Mouse (Mus musculus) olfactory bulb, adult 2 months (tissue): ENCODE measurements at regions not wholly inside any gene's neighbourhood (a gene's known extent, or its start where the extent isn't known, plus 50 kb on each side); places are given as distances from the start of the nearest gene placed in this dataset.

Experiments used
- H3K27ac ChIP-seq: fragments of 200-500 bp; 2 replicates; pipeline ENCODE4 v1.5.1; 2012; ENCODE audit warnings: low read depth, low read length; ENCODE audit not compliant: insufficient read depth
- H3K4me1 ChIP-seq: fragments of 200-500 bp; 2 replicates; pipeline ENCODE4 v1.6.1; 2012; ENCODE audit warnings: low read length; ENCODE audit not compliant: control insufficient read depth, insufficient read depth
- H3K4me3 ChIP-seq: fragments of 200-500 bp; 2 replicates; pipeline ENCODE4 v1.5.1; 2012; ENCODE audit warnings: mild to moderate bottlenecking, low read depth, low read length, moderate library complexity; ENCODE audit not compliant: insufficient read depth
- CTCF ChIP-seq: fragments of 200-500 bp; IDR thresholded peaks from 2 replicates; pipeline ENCODE4 v1.5.1; 2012; ENCODE audit warnings: low read depth, mild to moderate bottlenecking, low read length, moderate library complexity; ENCODE audit not compliant: insufficient read depth
- POLR2A ChIP-seq: fragments of 200-500 bp; IDR thresholded peaks from 2 replicates; pipeline ENCODE4 v1.6.1; 2012; ENCODE audit warnings: mild to moderate bottlenecking, low read depth, low read length, moderate library complexity; ENCODE audit not compliant: insufficient read depth
- WGBS: fragments of 180-500 bp; shearing (Covaris S2); methylation state at CpG from one replicate; pipeline ENCODE4 v1.1.7; 2018; 5-methylcytosine and 5-hydroxymethylcytosine counted together

GRCm38 (mm10) chr15:62400984-62401609 is 1443.9 kb downstream of the Gsdmc2 start:
- 86% methylated on average over 4 of the region's 4 CpGs for WGBS
- Histone ChIP-seq H3K4me1 (no peaks in the 10 kb centered on the region), H3K27ac (no peak overlapping the region), H3K4me3 (no peak overlapping the region)
- TF ChIP-seq CTCF (no peak), POLR2A (no peak)

DNA sequence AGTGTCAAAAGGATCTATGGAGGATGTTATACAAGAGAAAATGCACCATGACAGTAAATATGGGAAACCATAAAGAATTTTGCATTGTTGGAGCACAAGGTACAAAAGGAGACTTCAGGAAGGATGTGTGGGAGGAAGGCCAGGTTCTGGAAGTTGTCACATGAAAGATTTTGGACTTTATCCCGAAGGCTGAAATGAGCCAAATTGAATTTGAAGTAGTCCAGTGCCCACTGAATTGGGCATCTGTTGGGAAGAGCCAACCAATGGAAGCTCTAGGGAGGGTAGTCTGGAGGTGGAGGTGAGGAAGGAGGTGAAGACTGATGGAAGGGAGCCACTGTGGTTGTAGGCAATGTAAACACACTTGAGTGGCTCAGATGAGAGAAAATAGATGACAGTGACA is 1445.6 kb downstream of the Gsdmc2 start:
- H3K4me1 ChIP-seq, result no peaks in the 10 kb centered on the region
- H3K4me3 ChIP-seq, result no peak overlapping the region
- WGBS, result 89% methylated on average over 1 of the region's 1 CpGs
- no peak overlapping the region for H3K27ac ChIP-seq
- no peak for TF ChIP-seq POLR2A
- TF ChIP-seq CTCF, result no peak

- 81% methylated on average over 7 of the region's 7 CpGs for WGBS
- H3K4me3 ChIP-seq, result no peak overlapping the region
- H3K27ac ChIP-seq, result no peak overlapping the region
- H3K4me1 ChIP-seq, result no peaks in the 10 kb centered on the region
- TF ChIP-seq POLR2A, result no peak
- TF ChIP-seq CTCF, result no peak
Observed at GRCm38 (mm10) chr15:62397009-62397408, 1448.0 kb downstream of the Gsdmc2 start.

DNA sequence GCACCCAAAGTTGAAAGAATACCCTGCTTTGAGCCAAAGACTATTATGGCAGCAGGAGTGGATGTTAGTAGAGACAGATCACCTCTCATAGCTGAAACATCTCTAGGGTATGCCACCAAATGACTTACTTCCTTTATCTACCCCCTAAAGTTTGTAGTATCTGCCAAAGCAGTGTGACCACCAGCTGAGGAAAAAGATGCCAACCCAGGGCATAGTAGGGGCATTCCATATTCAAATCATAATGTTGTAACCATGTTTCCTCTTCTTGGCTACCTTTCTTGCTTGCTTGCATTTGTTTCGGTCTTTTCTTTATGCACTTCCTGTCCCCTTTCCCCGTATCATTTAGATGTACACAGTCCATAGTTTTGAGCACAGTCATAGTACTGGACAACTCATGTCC is 1449.6 kb downstream of the Gsdmc2 start:
- H3K27ac ChIP-seq, result no peak overlapping the region
- 95% methylated on average over 2 of the region's 2 CpGs for WGBS
- TF ChIP-seq POLR2A, result no peak
- no peak for TF ChIP-seq CTCF
- H3K4me1 ChIP-seq, result no peaks in the 10 kb centered on the region
- no peak overlapping the region for H3K4me3 ChIP-seq

DNA sequence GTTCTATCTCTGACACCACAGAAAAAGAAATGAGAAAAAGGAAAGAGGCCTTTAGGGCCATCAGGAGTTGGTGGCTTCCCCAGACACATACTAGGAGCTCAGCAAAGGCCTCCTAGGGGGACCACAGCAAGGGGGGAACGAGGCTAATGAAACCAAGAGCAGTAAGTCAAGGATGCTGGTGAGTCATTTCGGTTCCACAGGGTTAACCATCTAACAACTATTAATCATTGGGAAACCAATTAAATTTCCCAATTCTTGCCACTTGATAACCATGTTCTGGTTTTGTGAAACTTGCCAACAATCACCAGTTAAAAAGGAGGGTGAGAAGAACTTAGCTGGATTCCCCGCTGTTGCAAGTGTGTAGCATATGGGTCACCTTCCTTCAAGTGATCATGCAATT is 1451.6 kb downstream of the Gsdmc2 start:
- no peak overlapping the region for H3K27ac ChIP-seq
- TF ChIP-seq CTCF (no peak), POLR2A (no peak)
- no peak overlapping the region for H3K4me3 ChIP-seq
- H3K4me1 ChIP-seq, result no peaks in the 10 kb centered on the region
- WGBS, result 96% methylated on average over 3 of the region's 3 CpGs

DNA sequence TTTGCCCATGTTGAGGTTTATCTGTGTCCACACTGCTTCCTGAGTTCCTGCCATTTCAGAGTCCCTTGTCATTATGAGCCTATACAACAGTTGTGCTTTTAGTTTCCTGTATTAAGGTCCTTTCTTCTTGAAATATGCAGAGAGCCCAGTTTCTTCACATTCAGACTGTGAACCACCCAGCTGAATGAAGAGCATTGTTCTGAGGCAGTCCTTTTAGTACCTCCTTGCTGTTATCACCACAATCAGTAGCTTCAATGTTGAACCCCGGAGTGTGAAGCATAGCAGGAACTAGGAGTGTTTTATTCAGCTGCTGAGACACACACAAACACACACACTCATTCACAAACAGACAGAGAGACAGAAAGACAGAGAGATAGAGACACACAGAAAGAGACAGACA is 1452.1 kb downstream of the Gsdmc2 start:
- no peak overlapping the region for H3K27ac ChIP-seq
- H3K4me3 ChIP-seq, result no peak overlapping the region
- no peak for TF ChIP-seq POLR2A
- TF ChIP-seq CTCF, result no peak
- no peaks in the 10 kb centered on the region for H3K4me1 ChIP-seq
- 71% methylated on average over 1 of the region's 1 CpGs for WGBS

GRCm38 (mm10) chr15:62392381-62392780 is 1452.6 kb downstream of the Gsdmc2 start:
- WGBS, result 70% methylated on average over 3 of the region's 3 CpGs
- TF ChIP-seq POLR2A (no peak), CTCF (no peak)
- Histone ChIP-seq H3K4me1 (no peaks in the 10 kb centered on the region), H3K4me3 (no peak overlapping the region), H3K27ac (no peak overlapping the region)

DNA sequence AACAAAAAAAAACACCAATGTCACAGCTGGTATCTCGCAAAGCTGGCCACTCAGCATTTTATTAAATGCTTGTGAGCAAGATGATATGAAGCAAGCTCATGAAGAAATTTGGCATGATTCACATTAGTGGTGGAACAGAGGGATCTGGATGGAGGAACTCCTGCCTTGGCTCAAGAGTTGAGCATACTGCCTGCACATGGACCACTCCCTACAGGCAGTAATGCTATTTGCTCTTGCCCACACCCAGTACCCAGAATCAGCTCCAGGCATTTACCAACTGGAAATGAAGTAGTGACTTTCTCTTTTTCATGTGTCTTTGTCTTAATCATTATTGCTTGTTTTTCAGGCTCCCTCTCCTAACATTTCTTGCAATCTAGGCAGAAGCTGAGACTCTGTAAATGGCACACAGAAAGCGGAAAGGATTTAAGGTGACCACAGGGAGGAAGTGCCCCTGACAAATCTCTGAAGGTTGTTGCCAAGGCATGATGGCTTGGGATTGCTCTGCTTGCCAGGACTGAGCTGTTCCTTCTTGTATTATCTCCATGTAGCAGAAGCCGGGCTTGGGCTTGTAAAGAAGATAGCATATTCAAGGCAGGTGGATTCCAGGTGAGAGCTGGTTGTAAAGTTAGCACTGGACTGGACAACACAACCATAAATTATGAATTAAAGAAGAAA is 1455.4 kb downstream of the Gsdmc2 start:
- Histone ChIP-seq H3K4me3 (no peak overlapping the region), H3K4me1 (no peaks in the 10 kb centered on the region), H3K27ac (no peak overlapping the region)
- TF ChIP-seq POLR2A (no peak), CTCF (no peak)
- 97% methylated on average over 3 of the region's 3 CpGs for WGBS

DNA sequence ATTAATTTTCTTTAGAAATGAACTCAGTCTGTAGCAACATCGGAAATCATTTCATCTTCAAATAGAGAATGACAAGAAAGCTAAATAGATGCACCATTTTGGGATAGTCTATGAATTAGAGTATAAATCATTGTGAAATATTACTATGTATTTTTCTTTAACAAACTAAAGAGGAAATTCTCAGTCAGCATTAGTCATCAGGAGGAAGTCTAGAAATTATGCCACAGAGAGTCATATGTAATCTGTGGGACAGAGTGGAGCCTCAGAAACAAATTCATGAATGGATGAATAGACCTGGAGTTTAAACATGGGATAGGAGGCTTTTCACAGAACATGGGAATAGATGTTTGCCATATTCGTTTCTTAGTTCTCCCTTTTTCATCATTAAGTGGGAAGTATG is 1459.4 kb upstream of the A1bg start:
- 88% methylated on average over 2 of the region's 2 CpGs for WGBS
- no peaks in the 10 kb centered on the region for H3K4me1 ChIP-seq
- TF ChIP-seq POLR2A, result no peak
- no peak for TF ChIP-seq CTCF
- H3K4me3 ChIP-seq, result no peak overlapping the region
- no peak overlapping the region for H3K27ac ChIP-seq

DNA sequence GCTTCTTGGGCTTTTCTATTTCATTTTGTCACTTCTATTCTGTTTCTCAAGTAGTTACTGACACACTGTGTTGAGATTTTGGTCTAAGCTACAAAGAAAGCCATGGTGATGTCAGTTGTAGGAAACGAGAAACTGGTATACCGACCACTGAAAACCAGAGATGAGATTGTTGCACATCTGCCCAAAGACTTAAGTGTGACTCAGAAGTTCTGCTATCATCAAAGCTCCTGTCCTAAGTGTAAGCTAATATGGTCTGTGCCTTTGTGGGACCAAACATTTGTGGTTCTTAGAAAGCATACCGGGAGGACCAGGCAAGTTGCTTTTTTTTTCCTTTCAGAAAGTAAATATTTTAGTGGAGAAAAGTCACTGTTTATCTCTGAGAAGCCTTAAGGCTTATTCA is 1451.8 kb upstream of the A1bg start:
- H3K4me3 ChIP-seq, result no peak overlapping the region
- WGBS, result 93% methylated on average over 3 of the region's 3 CpGs
- TF ChIP-seq POLR2A (no peak), CTCF (no peak)
- no peaks in the 10 kb centered on the region for H3K4me1 ChIP-seq
- no peak overlapping the region for H3K27ac ChIP-seq
